In genomic region chr1:78310021-78310752, GRCm38 (mm10) we compare ENCODE assay signal across 8 mouse cellular contexts. TPM values are rescaled to one million over a fixed set of nuclear protein-coding genes. Genes with fewer than 3 reads are reported as not detected.
DNase-seq lines count a peak whose midpoint lies in the region; ATAC-seq and TF ChIP-seq lines count a peak whose summit lies in the region.

Gene Sgpp2 (plus strand): TSS chr1:78310345.

- peak within 1 kb of the TSS; percentile 98 for H3K4me2 ChIP-seq in heart, embryonic 12.5 days
- peak within 1 kb of the TSS; percentile 92 for H3K4me2 ChIP-seq in heart, embryonic 13.5 days
- peak within 1 kb of the TSS; percentile 92 for H3K4me2 ChIP-seq in lung, embryonic 14.5 days

- H3K4me3 ChIP-seq in heart, embryonic 12.5 days, result peak within 1 kb of the TSS; percentile 54
- peak within 1 kb of the TSS; percentile 61 for H3K4me3 ChIP-seq in heart, embryonic 13.5 days
- H3K4me3 ChIP-seq in lung, embryonic 14.5 days (ENCODE audit: low read depth, low read length), result peak within 1 kb of the TSS; percentile 46

- peak within 1 kb of the TSS; percentile 35 for H3K9ac ChIP-seq in heart, embryonic 12.5 days
- peak within 1 kb of the TSS; percentile 66 for H3K9ac ChIP-seq in heart, embryonic 13.5 days
- peak within 1 kb of the TSS; percentile 34; the same call in 1 of the 2 replicates for H3K9ac ChIP-seq in lung, embryonic 14.5 days

- H3K27ac ChIP-seq in heart, embryonic 12.5 days (ENCODE audit: poor library complexity, severe bottlenecking), result no peak within 1 kb of the TSS
- H3K27ac ChIP-seq in heart, embryonic 13.5 days (replicated peaks), result no peak within 1 kb of the TSS
- H3K27ac ChIP-seq in lung, embryonic 14.5 days (ENCODE audit: low read depth), result no peak within 1 kb of the TSS

- DNase-seq in heart, adult 8-10 months (ENCODE audit: low spot score), result no peak
- DNase-seq in cerebellum, postnatal 25 days, result peak; percentile 95 to 98
- DNase-seq in kidney, postnatal 10 days, result peak; percentile 71
- peak; percentile 41 for DNase-seq in lung, embryonic 14.5 days
- DNase-seq in right cerebral cortex, postnatal 10 days (ENCODE audit: low spot score in 2 of 2), result peak; percentile 28
- DNase-seq in spleen, postnatal 4 days (ENCODE audit: low spot score in 2 of 2), result no peak

- H3K9me3 ChIP-seq in heart, embryonic 12.5 days (replicated peaks), result no peaks in the 10 kb centered on the region
- no peaks in the 10 kb centered on the region for H3K9me3 ChIP-seq in heart, embryonic 13.5 days
- no peaks in the 10 kb centered on the region for H3K9me3 ChIP-seq in lung, embryonic 14.5 days (ENCODE audit: low read depth, low read length)

- ATAC-seq in heart, embryonic 12.5 days (ENCODE audit: insufficient number of reproducible peaks, low FRiP score), result no peak
- ATAC-seq in heart, embryonic 13.5 days (ENCODE audit: extremely low read depth, insufficient number of reproducible peaks, low FRiP score, low TSS enrichment), result no peak
- ATAC-seq in lung, embryonic 14.5 days (ENCODE audit: insufficient read depth), result peak; percentile 70

- under 1% methylated on average over 68 of the region's 68 CpGs for WGBS in heart, embryonic 12.5 days
- WGBS in heart, embryonic 13.5 days, result under 1% methylated on average over 68 of the region's 68 CpGs
- WGBS in lung, embryonic 14.5 days, result under 1% methylated on average over 68 of the region's 68 CpGs

- peaks cover 59% of the 10 kb centered on the region for H3K27me3 ChIP-seq in heart, embryonic 12.5 days (replicated peaks)
- peaks cover 78% of the 10 kb centered on the region for H3K27me3 ChIP-seq in heart, embryonic 13.5 days (replicated peaks)
- peaks cover 41% of the 10 kb centered on the region for H3K27me3 ChIP-seq in lung, embryonic 14.5 days (ENCODE audit: insufficient read depth, low read length)

- no peak for TF ChIP-seq CTCF in lung, embryonic 14.5 days (IDR thresholded peaks at IDR 0.05; ENCODE audit: low read depth)

- H3K36me3 ChIP-seq in heart, embryonic 12.5 days, result no peaks in the 10 kb centered on the region
- H3K36me3 ChIP-seq in heart, embryonic 13.5 days, result no peaks in the 10 kb centered on the region
- no peaks in the 10 kb centered on the region for H3K36me3 ChIP-seq in lung, embryonic 14.5 days (ENCODE audit: insufficient read depth)

- H3K4me1 ChIP-seq in heart, embryonic 12.5 days (replicated peaks), result peaks cover 16% of the 10 kb centered on the region
- H3K4me1 ChIP-seq in heart, embryonic 13.5 days, result peaks cover 21% of the 10 kb centered on the region
- H3K4me1 ChIP-seq in lung, embryonic 14.5 days (ENCODE audit: insufficient read depth), result peaks cover 9% of the 10 kb centered on the region; the same call in 1 of the 2 replicates

RNA-seq across cellular contexts. Expression of gene Sgpp2, which starts in this region (rescaled TPM):
- polyA plus RNA-seq in heart, embryonic 12.5 days (2016; fragmentation: Nextera tagmentation; extraction: Ambion mirVana), result 0.14 TPM in 2 replicates
- under 1 TPM in 3 of 4 experiments, not detected in 1; 0.06 TPM for total RNA-seq in heart, adult 8-10 months (2022)
- 0.11 and 0.34 TPM in 2 replicates for polyA plus RNA-seq in heart, embryonic 13.5 days (2015; fragmentation: Nextera tagmentation; extraction: Ambion mirVana)
- polyA plus RNA-seq in lung, embryonic 14.5 days (2014; fragmentation: Nextera tagmentation; extraction: Ambion mirVana), result 1.0 and 1.1 TPM in 2 replicates

Comparison
In these comparisons a context has a peak if more than half of its experiments do, and no peak if none do; other contexts are left out.
1. DNase-seq: peak in cerebellum, postnatal 25 days (2 of 2), kidney, postnatal 10 days (single experiment), lung, embryonic 14.5 days (single experiment) and right cerebral cortex, postnatal 10 days (2 of 2); none in heart, adult 8-10 months (single experiment) and spleen, postnatal 4 days (0 of 2).
2. Peak in every context shown above with its lines, with median percentiles within 50 percentile points of each other: H3K4me2 ChIP-seq, H3K4me3 ChIP-seq and H3K9ac ChIP-seq.